Mouse (Mus musculus) lung, embryonic 14.5 days (tissue): ENCODE measurements around the gene Olfr1299. TPM values are rescaled to one million over a fixed set of nuclear protein-coding genes. Genes with fewer than 3 reads are reported as not detected.

ENCODE experiments used
- ATAC-seq: fragments of 200-750 bp; cut with Nextera tagmentation; 2 replicates; pipeline ENCODE4 v1.8.0; 2017; ENCODE audit warnings: mild to moderate bottlenecking, moderate TSS enrichment, moderate library complexity; ENCODE audit not compliant: insufficient read depth
- DNase-seq: peaks from one replicate; pipeline ENCODE4 v3.0.0-alpha.2; 2015
- H3K27ac ChIP-seq: fragments of 300-500 bp; sonication (generic); 2 replicates; pipeline ENCODE4 v1.5.1; 2014; ENCODE audit warnings: low read depth, mild to moderate bottlenecking, moderate library complexity
- H3K27me3 ChIP-seq: fragments of 300-500 bp; sonication (generic); 2 replicates; pipeline ENCODE4 v1.6.1; 2014; ENCODE audit warnings: low read length, control low read depth; ENCODE audit not compliant: insufficient read depth
- H3K36me3 ChIP-seq: fragments of 300-500 bp; sonication (generic); 2 replicates; pipeline ENCODE4 v1.6.1; 2014; ENCODE audit warnings: control low read depth; ENCODE audit not compliant: insufficient read depth
- H3K4me1 ChIP-seq: fragments of 300-500 bp; sonication (generic); 2 replicates; pipeline ENCODE4 v1.6.1; 2014; ENCODE audit warnings: antibody characterized with exemption, control low read depth; ENCODE audit not compliant: insufficient read depth
- H3K4me2 ChIP-seq: fragments of 300-500 bp; sonication (generic); 2 replicates; pipeline ENCODE4 v1.6.1; 2014; ENCODE audit warnings: mild to moderate bottlenecking
- H3K4me3 ChIP-seq: fragments of 300-500 bp; sonication (generic); 2 replicates; pipeline ENCODE4 v1.5.1; 2014; ENCODE audit warnings: low read depth, low read length
- H3K9ac ChIP-seq: fragments of 300-500 bp; sonication (generic); 2 replicates; pipeline ENCODE4 v1.6.1; 2014
- H3K9me3 ChIP-seq: fragments of 300-500 bp; sonication (generic); 2 replicates; pipeline ENCODE4 v1.6.1; 2016; ENCODE audit warnings: low read depth, low read length, control low read depth
- CTCF ChIP-seq: IDR thresholded peaks from 2 replicates; pipeline ENCODE4 v1.5.1; 2016; ENCODE audit warnings: antibody characterized with exemption, low read depth
- WGBS: fragments of 180-500 bp; shearing (Covaris S2); extraction: QIAGEN DNeasy Blood & Tissue Kit; methylation state at CpG from one replicate; pipeline ENCODE4 v1.1.7; 2014; 5-methylcytosine and 5-hydroxymethylcytosine counted together
- polyA plus RNA-seq: library from polyadenylated mRNA; unstranded; fragments of >200 nt; fragmentation: Nextera tagmentation; extraction: Ambion mirVana; gene quantifications from 2 replicates; pipeline ENCODE4 v1.2.1, GENCODE M21; 2014

Olfr1299 gene
- polyA plus RNA-seq: not detected in 2 replicates

GRCm38 (mm10) chr2:111661119-111661518 is at the start of gene Olfr1299:
Olfr1299 (plus strand) TSS chr2:111661419.
- WGBS: 78% methylated on average over 4 of the region's 4 CpGs
- H3K4me3 ChIP-seq: no peak within 1 kb of the TSS
- TF ChIP-seq CTCF: no peak
- no peaks in the 10 kb centered on the region for H3K9me3 ChIP-seq
- no peak within 1 kb of the TSS for H3K27ac ChIP-seq
- no peak for ATAC-seq
- no peaks in the 10 kb centered on the region for H3K4me1 ChIP-seq
- no peaks in the 10 kb centered on the region for H3K27me3 ChIP-seq
- no peak within 1 kb of the TSS for H3K9ac ChIP-seq
- H3K4me2 ChIP-seq: no peak within 1 kb of the TSS
- no peaks in the 10 kb centered on the region for H3K36me3 ChIP-seq
- no peak for DNase-seq

- WGBS: 72% methylated on average over 1 of the region's 1 CpGs
These were observed 34.8 kb upstream of the Olfr1299 start, which contains the start of gene Olfr1297 for GRCm38 (mm10) chr2:111626397-111626796. Olfr1297 (minus strand) TSS chr2:111626497.

GRCm38 (mm10) chr2:111649101-111649500 is 12.1 kb upstream of the Olfr1299 start, which contains the start of gene Olfr1298:
Olfr1298 (minus strand) TSS chr2:111649201.
- Histone ChIP-seq H3K4me2 (no peak within 1 kb of the TSS), H3K27ac (no peak within 1 kb of the TSS), H3K27me3 (no peaks in the 10 kb centered on the region), H3K9me3 (no peaks in the 10 kb centered on the region), H3K4me1 (no peaks in the 10 kb centered on the region), H3K36me3 (no peaks in the 10 kb centered on the region), H3K4me3 (no peak within 1 kb of the TSS), H3K9ac (no peak within 1 kb of the TSS)
- 70% methylated on average over 1 of the region's 1 CpGs for WGBS
- no peak for TF ChIP-seq CTCF
- DNase-seq (no peak), ATAC-seq (no peak)

More at GRCm38 (mm10) chr2:111626397-111626796, 34.8 kb upstream of the Olfr1299 start, which contains the start of gene Olfr1297:
- H3K4me2 ChIP-seq: no peak within 1 kb of the TSS
- H3K27me3 ChIP-seq: no peaks in the 10 kb centered on the region
- no peaks in the 10 kb centered on the region for H3K36me3 ChIP-seq
- TF ChIP-seq CTCF: no peak
- H3K9ac ChIP-seq: no peak within 1 kb of the TSS
- H3K4me1 ChIP-seq: no peaks in the 10 kb centered on the region
- DNase-seq (no peak), ATAC-seq (no peak)
- no peak within 1 kb of the TSS for H3K27ac ChIP-seq
- H3K4me3 ChIP-seq: no peak within 1 kb of the TSS
- H3K9me3 ChIP-seq: no peaks in the 10 kb centered on the region

Other genes starting within 250 kb of the Olfr1299 start
- not detected in 2 replicates for gene Olfr1286, start 238.3 kb upstream of the Olfr1299 start, polyA plus RNA-seq
- gene Olfr1287, start 212.3 kb upstream of the Olfr1299 start, polyA plus RNA-seq: not detected in 2 replicates
- not detected in 2 replicates for gene Olfr1288, start 187.3 kb upstream of the Olfr1299 start, polyA plus RNA-seq
- not detected in 2 replicates for gene Olfr1289, start 180.6 kb upstream of the Olfr1299 start, polyA plus RNA-seq
- not detected in 2 replicates for gene Olfr1290, start 167.6 kb upstream of the Olfr1299 start, polyA plus RNA-seq
- not detected in 2 replicates for gene Olfr1291-ps1, start 164.2 kb upstream of the Olfr1299 start, polyA plus RNA-seq
- gene Olfr1293-ps, start 136.2 kb upstream of the Olfr1299 start, polyA plus RNA-seq: not detected in 2 replicates
- gene Olfr1294, start 121.1 kb upstream of the Olfr1299 start, polyA plus RNA-seq: not detected in 2 replicates
- gene Olfr1295, start 91.7 kb upstream of the Olfr1299 start, polyA plus RNA-seq: not detected in 2 replicates
- not detected in 2 replicates for gene Olfr1297, start 34.9 kb upstream of the Olfr1299 start, polyA plus RNA-seq
- gene Olfr1298, start 12.2 kb upstream of the Olfr1299 start, polyA plus RNA-seq: not detected in 2 replicates
- not detected in 2 replicates for gene Olfr1301, start 89.6 kb downstream of the Olfr1299 start, polyA plus RNA-seq
- gene Olfr1302, start 116.0 kb downstream of the Olfr1299 start, polyA plus RNA-seq: not detected in 2 replicates
- gene Olfr1303, start 158.9 kb downstream of the Olfr1299 start, polyA plus RNA-seq: not detected in 2 replicates
- gene Olfr1305, start 215.7 kb downstream of the Olfr1299 start, polyA plus RNA-seq: not detected in 2 replicates